Mouse (Mus musculus) adrenal gland, adult 2 months (tissue): ENCODE measurements around the gene Wwc2. TPM values are rescaled to one million over a fixed set of nuclear protein-coding genes. Genes with fewer than 3 reads are reported as not detected.

Experiments used
- DNase-seq: peaks from one replicate; pipeline ENCODE4 v3.0.0; 2021
- polyA plus RNA-seq: library from polyadenylated mRNA; depleted of rRNA; stranded (reverse); fragments of >200 nt; gene quantifications from 2 replicates; pipeline ENCODE4 v1.2.3, GENCODE M21; 2012
- total RNA-seq, 2 experiments: library from RNA; stranded (reverse); gene quantifications; 2 replicates each; pipeline ENCODE4 v1.2.3; 2021

The Wwc2 gene
- total and polyA plus RNA-seq, 3 experiments, result 13.0 to 25.7 (median 21.9) TPM

- no peak for DNase-seq
Observed at GRCm38 (mm10) chr8:47939933-47940870, 50.5 kb downstream of the Wwc2 start.

- no peak for DNase-seq
Observed at GRCm38 (mm10) chr8:47939217-47939616, 51.5 kb downstream of the Wwc2 start.

GRCm38 (mm10) chr8:47936386-47936785, 54.3 kb downstream of the Wwc2 start:
- DNase-seq, result no peak

- no peak for DNase-seq
Observed at GRCm38 (mm10) chr8:47935461-47935860, 55.3 kb downstream of the Wwc2 start.

GRCm38 (mm10) chr8:47933087-47933486, 57.6 kb downstream of the Wwc2 start:
- no peak for DNase-seq

GRCm38 (mm10) chr8:47932028-47932790, 58.5 kb downstream of the Wwc2 start:
- DNase-seq, result no peak

GRCm38 (mm10) chr8:47931371-47931770, 59.4 kb downstream of the Wwc2 start:
- DNase-seq, result no peak

- no peak for DNase-seq
Observed at GRCm38 (mm10) chr8:47929615-47930014, 61.1 kb downstream of the Wwc2 start.

GRCm38 (mm10) chr8:47928604-47929185, 62.0 kb downstream of the Wwc2 start:
- no peak for DNase-seq

- no peak for DNase-seq
Observed at GRCm38 (mm10) chr8:47924921-47925320, 65.8 kb downstream of the Wwc2 start.

GRCm38 (mm10) chr8:47922816-47923215, 67.9 kb downstream of the Wwc2 start:
- no peak for DNase-seq

GRCm38 (mm10) chr8:47922011-47922410, 68.7 kb downstream of the Wwc2 start:
- DNase-seq, result no peak

- no peak for DNase-seq
Observed at GRCm38 (mm10) chr8:47920575-47921144, 70.1 kb downstream of the Wwc2 start.

GRCm38 (mm10) chr8:47917060-47918035, 73.4 kb downstream of the Wwc2 start:
- no peak for DNase-seq

- no peak for DNase-seq
Observed at GRCm38 (mm10) chr8:47915521-47915920, 75.2 kb downstream of the Wwc2 start.

- DNase-seq, result no peak
Observed at GRCm38 (mm10) chr8:47914946-47915345, 75.8 kb downstream of the Wwc2 start.

- DNase-seq, result no peak
Observed at GRCm38 (mm10) chr8:47914161-47914560, 76.6 kb downstream of the Wwc2 start.

- no peak for DNase-seq
Observed at GRCm38 (mm10) chr8:47913621-47914020, 77.1 kb downstream of the Wwc2 start.

GRCm38 (mm10) chr8:47909681-47910080, 81.0 kb downstream of the Wwc2 start:
- no peak for DNase-seq

- DNase-seq, result no peak
Observed at GRCm38 (mm10) chr8:47907056-47907455, 83.7 kb downstream of the Wwc2 start.

GRCm38 (mm10) chr8:47906142-47906541, 84.6 kb downstream of the Wwc2 start:
- no peak for DNase-seq
